Mouse (Mus musculus) thymus, postnatal 25 days (tissue): ENCODE results near the gene Nras.

ENCODE experiments used
- DNase-seq: peaks from one replicate; pipeline ENCODE4 v3.0.0; 2022

The Nras gene

GRCm38 (mm10) chr3:103099667-103100066 is 41.6 kb downstream of the Nras start:
- no peak for DNase-seq

- no peak for DNase-seq
These were observed 42.6 kb downstream of the Nras start for GRCm38 (mm10) chr3:103100735-103101134.

- no peak for DNase-seq
These were observed 43.1 kb downstream of the Nras start for GRCm38 (mm10) chr3:103101194-103101593.

- DNase-seq = no peak
These were observed 43.8 kb downstream of the Nras start for GRCm38 (mm10) chr3:103101909-103102308.

- DNase-seq = peak; percentile 93
These were observed 44.6 kb downstream of the Nras start, which contains the start of gene Dennd2c for GRCm38 (mm10) chr3:103102454-103103390. TSS of gene Dennd2c (plus strand) at chr3:103102604.

GRCm38 (mm10) chr3:103107565-103108240 is 49.6 kb downstream of the Nras start:
- DNase-seq = no peak

GRCm38 (mm10) chr3:103112216-103112615 is 54.1 kb downstream of the Nras start:
- no peak for DNase-seq
